Mouse (Mus musculus) CH12.LX (cell line): Measurements from ENCODE around the gene Anapc16.

Experiments used
- CHD1 ChIP-seq: IDR thresholded peaks from 2 replicates; pipeline ENCODE4 v1.6.1; 2012; ENCODE audit warnings: low read depth, low read length, improper control_type of control experiment, inconsistent platforms
- CHD2 ChIP-seq: IDR thresholded peaks from 2 replicates; pipeline ENCODE4 v1.6.1; 2011; ENCODE audit warnings: low read length, improper control_type of control experiment
- CTCF ChIP-seq, 2 experiments: IDR thresholded peaks in 1 of 2; conservative IDR thresholded peaks in 1 of 2; 2 replicates each; pipeline ENCODE4 v1.5.1; 2011 to 2012; ENCODE audit warnings: low read depth in 2 of 2, low read length in 2 of 2, improper control_type of control experiment in 1 of 2, inconsistent platforms in 1 of 2, mild to moderate bottlenecking in 1 of 2, moderate library complexity in 1 of 2
- EP300 ChIP-seq: IDR thresholded peaks from 2 replicates; pipeline ENCODE4 v1.6.1; 2011; ENCODE audit warnings: low read length, improper control_type of control experiment
- ETS1 ChIP-seq: conservative IDR thresholded peaks from 2 replicates; pipeline ENCODE4 v1.6.1; 2012; ENCODE audit warnings: low read depth, mild to moderate bottlenecking, inconsistent platforms, low read length, improper control_type of control experiment, moderate library complexity
- HCFC1 ChIP-seq: IDR thresholded peaks from 2 replicates; pipeline ENCODE4 v1.6.1; 2012; ENCODE audit warnings: low read depth, mild to moderate bottlenecking, inconsistent platforms, low read length, improper control_type of control experiment
- MAX ChIP-seq: IDR thresholded peaks from 2 replicates; pipeline ENCODE4 v1.6.1; 2011; ENCODE audit warnings: low read length, improper control_type of control experiment
- MAZ ChIP-seq: IDR thresholded peaks from 2 replicates; pipeline ENCODE4 v1.6.1; 2012; ENCODE audit warnings: low read depth, mild to moderate bottlenecking, inconsistent platforms, low read length, improper control_type of control experiment, moderate library complexity
- MYC ChIP-seq: IDR thresholded peaks from 2 replicates; pipeline ENCODE4 v1.6.1; 2011; ENCODE audit warnings: low read depth, mild to moderate bottlenecking, improper control_type of control experiment, low read length
- POLR2A ChIP-seq: IDR thresholded peaks from 2 replicates; pipeline ENCODE4 v1.6.1; 2011; ENCODE audit warnings: low read depth, mild to moderate bottlenecking, improper control_type of control experiment, low read length
- RCOR1 ChIP-seq: conservative IDR thresholded peaks from 2 replicates; pipeline ENCODE4 v1.6.1; 2012; ENCODE audit warnings: low read depth, mild to moderate bottlenecking, inconsistent platforms, low read length, improper control_type of control experiment
- TBP ChIP-seq: conservative IDR thresholded peaks from 2 replicates; pipeline ENCODE4 v1.6.1; 2011; ENCODE audit warnings: low read depth, low read length, improper control_type of control experiment
- USF2 ChIP-seq: conservative IDR thresholded peaks from 2 replicates; pipeline ENCODE4 v1.6.1; 2011; ENCODE audit warnings: low read depth, low read length, improper control_type of control experiment
- ZNF384 ChIP-seq: IDR thresholded peaks from 2 replicates; pipeline ENCODE4 v1.6.1; 2012; ENCODE audit warnings: low read depth, low read length, improper control_type of control experiment, inconsistent platforms

- no peak for TF ChIP-seq POLR2A
- TF ChIP-seq MAX = no peak
- no peak for TF ChIP-seq ETS1
- TF ChIP-seq RCOR1 = no peak
- TF ChIP-seq MAZ = no peak
- TF ChIP-seq CTCF (conservative IDR thresholded peaks at IDR 0.05 in 1 of 2, IDR thresholded peaks at IDR 0.05 in 1 of 2; ENCODE audit: low read depth in 2 of 2, low read length in 2 of 2) = no peak
- no peak for TF ChIP-seq USF2
- no peak for TF ChIP-seq HCFC1
- TF ChIP-seq CHD1 = no peak
- no peak for TF ChIP-seq TBP
- TF ChIP-seq ZNF384 = no peak
- no peak for TF ChIP-seq CHD2
- no peak for TF ChIP-seq MYC
- TF ChIP-seq EP300 = no peak
These were observed 33.0 kb downstream of the Anapc16 start for GRCm38 (mm10) chr10:59969821-59970449.
